Mouse (Mus musculus) neural tube, embryonic 10.5 days (tissue): ENCODE measurements around the gene Ppil4.
"Not testable (repeated sequence)": the region's sequence is repeated elsewhere in the genome, so short reads cannot be mapped to it uniquely, and the experiment has no call there.

ENCODE experiments used
- DNase-seq: peaks from one replicate; pipeline ENCODE4 v3.0.0-alpha.2; 2017; ENCODE audit warnings: low spot score; ENCODE audit errors: extremely low spot score

The Ppil4 gene

DNA sequence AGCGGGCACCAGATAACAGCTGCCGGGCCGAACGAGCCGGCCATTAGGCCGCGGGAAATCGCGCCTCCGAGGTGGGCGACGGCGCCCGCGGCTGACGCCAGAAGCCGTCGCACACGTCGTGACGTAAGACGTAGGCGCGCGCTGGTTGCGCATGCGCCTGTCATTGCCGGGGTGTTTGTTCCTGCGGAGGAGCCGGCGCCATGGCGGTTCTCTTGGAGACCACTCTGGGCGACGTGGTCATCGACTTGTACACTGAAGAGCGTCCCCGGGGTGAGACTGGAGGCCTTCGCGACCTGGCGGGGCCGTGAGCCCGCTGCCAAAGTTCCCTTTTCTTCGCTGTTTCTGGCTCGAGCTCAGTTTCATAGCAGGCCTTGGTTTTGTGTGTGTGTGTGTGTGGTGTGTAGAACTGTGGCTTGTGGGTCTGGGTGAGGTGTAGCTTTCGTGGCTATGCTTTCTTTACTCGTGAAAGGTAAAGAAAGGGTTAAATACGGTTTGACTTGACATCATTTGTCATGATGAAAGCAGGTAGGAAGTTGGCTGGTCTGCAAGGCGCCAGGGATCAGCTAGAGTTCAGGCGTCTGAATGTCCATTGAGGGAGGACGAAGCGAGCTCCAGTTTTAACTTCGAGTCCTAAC, at the start of gene Ppil4, which contains the start of gene Ginm1:
Gene Ppil4 (plus strand): TSS at position 141 of the 635 bp plus-strand sequence.
Gene Ginm1 (minus strand): TSS at position 74 of the 635 bp plus-strand sequence.
- peak; percentile 85 for DNase-seq

GRCm38 (mm10) chr10:7745528-7745927, 47.2 kb upstream of the Ppil4 start:
- DNase-seq, result not testable (repeated sequence)

DNA sequence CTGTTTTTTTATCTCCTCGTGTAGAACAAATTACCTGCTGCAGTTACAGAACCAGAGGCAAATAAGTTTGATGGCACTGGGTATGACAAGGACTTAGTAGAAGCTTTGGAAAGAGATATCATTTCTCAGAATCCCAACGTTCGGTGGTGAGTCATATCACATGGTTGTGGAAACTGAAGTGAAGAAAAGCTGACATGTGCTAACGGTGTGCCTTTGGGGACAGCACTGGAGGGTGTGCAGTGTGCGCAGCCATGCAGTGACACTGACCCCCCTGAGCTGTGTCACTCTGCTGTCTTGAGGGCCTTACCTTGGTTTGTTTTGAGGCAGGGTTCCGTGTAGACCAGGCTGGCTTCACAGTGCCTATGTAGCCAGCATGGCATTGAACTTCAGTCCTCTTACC, 43.9 kb upstream of the Ppil4 start:
- no peak for DNase-seq

GRCm38 (mm10) chr10:7757544-7757943, 35.1 kb upstream of the Ppil4 start:
- no peak for DNase-seq

- DNase-seq, result no peak
Observed at GRCm38 (mm10) chr10:7772346-7772745, 20.3 kb upstream of the Ppil4 start.

GRCm38 (mm10) chr10:7772769-7773168, 19.9 kb upstream of the Ppil4 start:
- DNase-seq, result no peak

DNA sequence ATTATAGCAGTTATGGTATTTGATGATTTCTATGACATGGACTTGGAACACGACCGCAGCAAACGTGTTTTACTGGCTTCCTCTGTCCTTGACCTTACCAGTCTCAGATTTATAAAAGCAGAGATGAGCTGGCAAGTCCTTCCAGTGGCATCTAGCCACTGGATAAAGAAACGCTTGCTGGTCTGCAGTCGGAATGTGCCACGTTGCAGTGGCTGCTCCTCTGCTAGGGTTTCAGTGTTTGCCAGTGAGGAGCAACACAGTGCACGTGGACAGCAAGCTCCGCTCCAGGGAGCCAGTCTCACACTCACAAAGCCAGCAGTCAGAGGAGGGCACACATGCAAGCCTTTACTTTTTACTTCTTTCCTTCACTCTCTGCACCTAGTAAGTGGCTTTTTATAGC, 17.3 kb upstream of the Ppil4 start:
- no peak for DNase-seq

GRCm38 (mm10) chr10:7778361-7778760, 14.3 kb upstream of the Ppil4 start:
- no peak for DNase-seq

GRCm38 (mm10) chr10:7779751-7780237, 12.9 kb upstream of the Ppil4 start:
- no peak for DNase-seq

DNA sequence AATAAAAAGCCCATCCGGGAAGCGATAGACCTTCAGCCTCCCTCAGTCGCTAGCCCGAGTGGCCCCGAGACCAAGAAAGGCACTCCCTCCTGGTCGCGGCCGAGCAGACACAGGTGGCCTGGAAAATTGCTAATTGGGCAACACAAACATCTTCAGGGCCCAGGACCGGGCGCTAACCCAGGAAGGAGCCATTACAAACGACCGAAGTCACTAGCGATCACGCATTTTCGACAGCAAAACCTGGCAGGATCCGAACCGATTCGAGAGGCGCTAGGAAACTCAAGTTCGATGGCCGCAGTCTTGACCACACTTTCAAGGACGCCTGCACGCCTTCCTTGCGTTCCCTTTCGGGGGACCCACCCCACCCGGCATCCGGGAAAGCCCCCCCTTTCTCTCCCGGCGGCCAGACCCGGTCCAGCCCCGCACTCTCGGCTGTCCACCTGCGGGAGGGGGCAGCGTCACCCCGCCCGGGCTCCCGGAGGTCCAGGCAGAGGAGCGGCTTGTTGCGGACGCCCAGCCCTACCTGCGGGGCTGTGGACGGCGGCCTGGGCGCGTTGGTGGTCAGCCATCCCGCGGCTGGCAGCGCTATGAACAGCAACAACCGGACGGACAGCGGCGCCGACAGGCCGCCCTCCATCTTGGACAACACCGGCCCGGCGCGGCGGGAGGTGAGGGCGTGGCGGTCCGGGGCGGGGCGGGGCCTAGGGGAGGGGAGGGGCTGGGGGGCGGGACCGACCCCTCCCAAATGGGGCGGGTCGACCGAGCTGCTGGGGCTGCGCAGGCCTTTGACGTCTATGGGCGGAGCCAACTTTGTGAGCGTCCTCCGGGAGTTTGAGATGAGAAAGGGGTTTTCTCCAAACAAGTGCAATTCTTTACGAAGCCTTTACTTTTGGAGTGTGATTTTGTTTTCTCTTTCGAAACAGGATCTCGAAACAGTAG, 12.2 kb upstream of the Ppil4 start:
- DNase-seq, result peak; percentile 94

DNA sequence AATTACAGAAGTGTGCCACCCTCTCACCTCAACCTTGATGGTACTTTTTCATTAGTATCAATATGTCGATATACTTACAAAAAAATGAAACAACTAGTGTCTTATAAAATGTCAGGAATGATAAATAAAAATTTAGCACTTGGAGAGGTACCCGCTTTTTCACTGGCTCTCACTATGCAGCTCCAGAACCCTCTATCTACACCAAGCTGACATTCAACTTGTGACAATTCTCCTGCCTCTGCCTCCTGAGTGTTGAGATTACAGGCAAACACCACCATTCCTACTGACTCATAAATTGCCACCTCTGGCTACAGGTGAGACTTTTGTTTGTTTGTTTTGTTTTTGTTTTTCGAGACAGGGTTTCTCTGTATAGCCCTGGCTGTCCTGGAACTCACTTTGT, 11.5 kb upstream of the Ppil4 start:
- no peak for DNase-seq

DNA sequence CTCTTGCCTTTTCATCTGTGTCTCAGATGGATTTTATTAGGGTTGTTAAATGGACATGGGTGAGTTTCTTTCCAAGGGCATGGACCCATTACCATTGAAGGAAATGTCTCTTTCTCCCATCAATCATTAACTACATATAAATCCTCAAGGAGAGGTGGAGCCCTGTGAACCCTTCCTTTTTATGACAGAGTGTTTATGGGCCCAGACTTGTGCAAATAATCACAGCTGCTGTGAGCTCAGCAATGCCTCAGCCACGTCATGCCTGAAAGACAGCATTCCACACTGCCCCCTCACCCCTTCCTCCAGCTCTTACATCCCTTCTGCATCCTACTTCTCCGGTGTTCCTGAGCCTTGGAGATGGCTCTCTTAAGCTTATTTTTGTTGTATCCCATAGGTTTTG, 5.4 kb upstream of the Ppil4 start:
- no peak for DNase-seq

DNA sequence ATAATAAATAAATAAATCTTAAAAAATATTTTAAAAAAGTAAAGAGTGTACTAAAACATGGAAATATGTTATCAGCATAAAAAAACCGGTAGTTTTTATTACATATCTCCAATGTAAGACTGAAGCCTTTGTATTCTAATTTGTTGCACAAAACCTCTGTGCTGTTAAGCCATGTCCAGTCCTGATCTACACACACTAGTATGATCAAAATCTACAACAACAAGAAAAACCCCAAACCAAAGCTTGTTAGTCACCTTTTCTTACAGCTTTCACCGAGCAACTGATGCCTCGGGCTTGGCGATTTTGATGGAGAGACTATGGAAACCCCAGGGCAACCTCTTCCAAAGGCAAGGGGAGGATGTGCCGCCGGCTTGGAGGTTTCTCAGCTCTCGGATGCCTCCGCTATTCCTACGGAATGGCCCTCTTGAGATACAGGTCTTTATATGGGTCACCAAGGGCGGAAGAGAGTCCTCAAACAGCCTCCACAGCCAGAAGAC, 389 bp upstream of the Ppil4 start:
- no peak for DNase-seq

DNA sequence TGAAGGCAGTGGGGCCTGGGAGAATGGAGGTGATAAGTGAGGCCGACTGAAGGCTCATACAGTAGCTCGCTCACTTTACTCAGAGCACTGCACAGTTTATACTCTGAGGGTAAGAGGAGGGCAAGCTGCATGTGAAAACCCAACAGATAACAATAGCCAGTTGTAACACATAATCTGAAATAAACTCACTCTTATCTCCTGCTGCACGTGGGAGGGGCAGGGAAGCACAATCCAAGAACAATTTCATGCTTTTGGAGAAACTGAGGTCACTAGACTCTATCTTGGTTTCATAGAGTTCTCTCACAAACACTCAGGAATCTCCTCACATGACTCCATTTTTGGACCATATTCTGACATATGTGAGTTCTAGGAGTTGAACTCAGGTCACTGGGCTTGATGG, 8.6 kb downstream of the Ppil4 start:
- DNase-seq, result no peak

- DNase-seq, result no peak
Observed at GRCm38 (mm10) chr10:7802519-7803140, 9.9 kb downstream of the Ppil4 start.

- peak; percentile 27 for DNase-seq
Observed at GRCm38 (mm10) chr10:7809937-7810336, 17.2 kb downstream of the Ppil4 start.

DNA sequence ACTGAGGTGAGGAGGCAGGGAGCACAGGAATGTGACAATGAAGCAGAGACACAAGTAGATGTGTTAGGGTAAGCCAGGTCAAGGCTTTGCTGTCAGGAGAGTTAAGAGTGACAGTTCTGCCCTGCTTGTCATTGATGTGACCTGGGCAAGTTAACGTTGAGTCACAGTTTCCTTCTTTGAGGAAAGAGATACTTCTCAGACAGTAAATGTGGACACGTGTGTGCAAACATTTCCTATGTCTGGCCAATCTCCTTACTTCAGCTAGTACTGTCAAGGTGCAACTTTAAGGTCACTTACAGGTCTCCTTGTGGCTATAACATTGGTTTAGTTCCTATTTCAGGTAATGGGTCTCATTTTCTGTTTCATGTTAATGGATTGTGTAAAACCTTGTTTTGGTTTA, 23.8 kb downstream of the Ppil4 start:
- no peak for DNase-seq

GRCm38 (mm10) chr10:7818676-7819075, 26.0 kb downstream of the Ppil4 start:
- no peak for DNase-seq

GRCm38 (mm10) chr10:7819156-7819555, 26.5 kb downstream of the Ppil4 start:
- no peak for DNase-seq

DNA sequence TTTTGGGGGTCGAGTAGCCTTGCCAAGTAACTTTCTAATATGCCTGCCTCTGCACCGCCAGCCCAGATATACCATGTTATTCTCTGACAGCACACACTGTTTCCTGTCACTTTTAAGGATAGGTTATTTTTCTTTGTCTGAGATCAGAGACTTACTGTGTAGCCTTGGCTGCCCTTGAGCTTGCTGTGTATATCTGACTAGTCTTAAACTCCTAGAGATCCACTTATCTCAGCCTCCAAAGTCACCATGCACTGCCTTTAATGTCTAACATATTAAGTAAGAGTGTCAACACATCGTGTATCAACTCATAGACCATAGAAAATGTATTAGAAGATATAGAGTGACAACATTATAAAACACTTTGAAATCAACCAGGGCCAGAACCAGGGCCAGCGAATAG, 26.9 kb downstream of the Ppil4 start:
- DNase-seq, result no peak

DNA sequence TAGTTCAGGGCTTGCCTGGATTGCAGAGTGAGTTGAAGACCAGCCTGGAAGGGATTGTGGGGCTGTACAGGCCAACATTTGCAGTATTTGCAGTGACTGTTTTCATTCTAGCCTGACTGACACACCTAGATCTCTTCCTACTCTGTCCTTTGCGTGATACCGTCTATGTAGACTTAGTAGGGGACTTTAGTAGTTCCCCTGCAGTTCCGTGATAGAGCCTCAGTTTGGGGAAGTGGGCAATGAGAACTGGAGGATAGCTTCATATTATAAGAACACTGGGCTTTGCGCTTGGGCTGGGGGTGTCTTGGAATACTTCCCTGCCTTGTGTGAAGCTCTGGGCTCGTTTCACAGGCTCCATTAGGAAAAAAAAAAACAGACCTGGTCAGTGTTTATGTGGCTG, 27.5 kb downstream of the Ppil4 start:
- no peak for DNase-seq

- no peak for DNase-seq
Observed at GRCm38 (mm10) chr10:7821981-7822380, 29.3 kb downstream of the Ppil4 start.
